Mouse (Mus musculus) neutrophil, adult 59 days (primary cell): Measurements from ENCODE around the gene Serpinb9g. TPM values are rescaled to one million over a fixed set of nuclear protein-coding genes. Genes with fewer than 3 reads are reported as not detected.

Source experiments
- total RNA-seq, 2 experiments: library from RNA; stranded (reverse); gene quantifications; 1 replicate in 1 of 2; 2 replicates in 1 of 2; pipeline ENCODE4 v1.2.4; 2023

Serpinb9g gene
- not detected for total RNA-seq

GRCm38 (mm10) chr13:33484490-33484889 is at the start of gene Serpinb9g:
TSS of gene Serpinb9g (plus strand) at chr13:33484790.

Other genes starting within 250 kb of the Serpinb9g start
- gene Serpinb9e, start 235.2 kb upstream of the Serpinb9g start, total RNA-seq = not detected
- not detected for gene Serpinb9f, start 160.7 kb upstream of the Serpinb9g start, total RNA-seq
- not detected for gene Gm11397, start 89.0 kb upstream of the Serpinb9g start, total RNA-seq
- not detected for gene Serpinb6d, start 176.6 kb downstream of the Serpinb9g start, total RNA-seq